In genomic region chr2:128467490-128468245, GRCm38 (mm10) we compare ENCODE assay signal across 20 mouse cellular contexts.
DNase-seq lines count a peak whose midpoint lies in the region; ATAC-seq and TF ChIP-seq lines count a peak whose summit lies in the region.
"Had no signal": no experiment of that assay in that cellular context is flagged by ENCODE, and none has a peak within 500 bp of the region (broad histone marks: within the 10 kb centered on the region; RNA-seq: fewer than 3 reads in every experiment).

No protein-coding gene starts in this region.

- H3K4me3 ChIP-seq in gastrocnemius, adult 2 months: no peak overlapping the region
- no peak overlapping the region for H3K4me3 ChIP-seq in bone marrow, adult 2 months (replicated peaks; ENCODE audit: control insufficient read depth, low read depth, low read length)
- H3K4me3 ChIP-seq in midbrain, embryonic 15.5 days: no peak overlapping the region
- H3K4me3 ChIP-seq: embryonic facial prominence, embryonic 13.5 days; forebrain, embryonic 10.5 days; hindbrain, embryonic 15.5 days; left cerebral cortex, adult 2 months had no signal

- H3K27ac ChIP-seq in gastrocnemius, adult 2 months: peak overlapping the region; percentile 68
- H3K27ac ChIP-seq in bone marrow, adult 2 months (ENCODE audit: control insufficient read depth, insufficient read depth, low read depth, low read length, poor library complexity): peak overlapping the region; percentile 50; the same call in 1 of the 2 replicates
- H3K27ac ChIP-seq in midbrain, embryonic 15.5 days: no peak overlapping the region
- H3K27ac ChIP-seq: embryonic facial prominence, embryonic 13.5 days; forebrain, embryonic 10.5 days; hindbrain, embryonic 15.5 days; liver, embryonic 14.5 days had no signal

- peaks cover 22% of the 10 kb centered on the region for H3K4me1 ChIP-seq in bone marrow, adult 2 months (ENCODE audit: control insufficient read depth, insufficient read depth, low read length)
- H3K4me1 ChIP-seq in midbrain, embryonic 15.5 days: no peaks in the 10 kb centered on the region
- H3K4me1 ChIP-seq: hindbrain, embryonic 15.5 days had no signal

- no peak for TF ChIP-seq CTCF in gastrocnemius, adult 2 months (IDR thresholded peaks at IDR 0.05)
- no peak for TF ChIP-seq CTCF in bone marrow, adult 2 months (IDR thresholded peaks at IDR 0.05; ENCODE audit: control insufficient read depth, insufficient read depth, low read length)

- no peak overlapping the region for H3K9ac ChIP-seq in midbrain, embryonic 15.5 days
- H3K9ac ChIP-seq: embryonic facial prominence, embryonic 13.5 days; hindbrain, embryonic 15.5 days; liver, embryonic 14.5 days had no signal

- 53% methylated on average over 8 of the region's 8 CpGs for WGBS in bone marrow, adult 2 months
- WGBS in midbrain, embryonic 15.5 days: 90% methylated on average over 8 of the region's 8 CpGs

- H3K36me3 ChIP-seq in midbrain, embryonic 15.5 days (replicated peaks): no peaks in the 10 kb centered on the region
- H3K36me3 ChIP-seq: embryonic facial prominence, embryonic 13.5 days; forebrain, embryonic 10.5 days; G1E; hindbrain, embryonic 15.5 days had no signal

- H3K27me3 ChIP-seq in midbrain, embryonic 15.5 days (replicated peaks): no peaks in the 10 kb centered on the region
- H3K27me3 ChIP-seq: embryonic facial prominence, embryonic 13.5 days; hindbrain, embryonic 15.5 days had no signal

- no peak for TF ChIP-seq POLR2A in bone marrow, adult 2 months (IDR thresholded peaks at IDR 0.05; ENCODE audit: borderline replicate concordance, control insufficient read depth, low read depth, low read length)

- intact Hi-C loops in gastrocnemius, adult 2 months (cut with DNase I): no loop called here

- ATAC-seq in erythroid progenitor cell, adult 5-6 weeks (replicated peaks; ENCODE audit: low FRiP score, poor library complexity, severe bottlenecking): no peak
- no peak for ATAC-seq in midbrain, embryonic 15.5 days (replicated peaks)
- ATAC-seq: intestine, postnatal 0 days had no signal

- H3K4me2 ChIP-seq in midbrain, embryonic 15.5 days: no peak overlapping the region
- H3K4me2 ChIP-seq: embryonic facial prominence, embryonic 13.5 days; hindbrain, embryonic 15.5 days had no signal

- DNase-seq in gastrocnemius, adult 2 months: no peak
- DNase-seq in gastrocnemius, postnatal 25 days: no peak
- peak; percentile 58 for DNase-seq in 3134 (ENCODE audit: extremely low read depth, insufficient read length, low spot score)
- DNase-seq in lung, postnatal 36 days: peak; percentile 51
- DNase-seq in adrenal gland, postnatal 36 days: no peak
- DNase-seq: adrenal gland, postnatal 14 days; cerebellum, postnatal 36 days; gastrocnemius, postnatal 10 days; kidney, postnatal 10 days; right cerebral cortex, postnatal 25 days had no signal

- no peaks in the 10 kb centered on the region for H3K9me3 ChIP-seq in midbrain, embryonic 15.5 days
- H3K9me3 ChIP-seq: embryonic facial prominence, embryonic 13.5 days; forebrain, embryonic 10.5 days; G1E; hindbrain, embryonic 15.5 days had no signal

Comparison
In these comparisons a context has a peak if more than half of its experiments do, and no peak if none do; other contexts are left out.
1. DNase-seq: peak in 3134 (single experiment) and lung, postnatal 36 days (single experiment); none in gastrocnemius, adult 2 months (single experiment), gastrocnemius, postnatal 25 days (single experiment) and adrenal gland, postnatal 36 days (0 of 2).